Mouse (Mus musculus): ENCODE measurements around the gene Nr6a1. TPM values are rescaled to one million over a fixed set of nuclear protein-coding genes. Genes with fewer than 3 reads are reported as not detected.

Gene Nr6a1
- total RNA-seq, 1 experiment = 40.7 TPM

GRCm38 (mm10) chr2:38708907-38709688, 218.4 kb downstream of the Nr6a1 start:
- Histone ChIP-seq H3K9ac (ENCODE audit: insufficient read depth, low read depth, low read length, poor library complexity, severe bottlenecking) (no peak overlapping the region), H3K9me3 (ENCODE audit: control insufficient read depth, insufficient read depth, low read depth, low read length) (no peaks in the 10 kb centered on the region), H3K4me1 (ENCODE audit: control insufficient read depth in 2 of 2, insufficient read depth in 2 of 2, low read length in 2 of 2, poor library complexity in 1 of 2) (peaks cover 0 to 7% of the 10 kb centered on the region in 2 experiments; a peak in 1 of 4 replicates), H3K36me3 (ENCODE audit: control insufficient read depth, insufficient read depth, low read length, poor library complexity, severe bottlenecking) (no peaks in the 10 kb centered on the region), H3K27ac (ENCODE audit: insufficient read depth, low read depth, low read length, poor library complexity, severe bottlenecking) (no peak overlapping the region), H3K4me3 (ENCODE audit: insufficient read depth in 1 of 2, low read depth in 1 of 2, low read length in 2 of 2, poor library complexity in 1 of 2, severe bottlenecking in 1 of 2) (no peak overlapping the region)
- in situ Hi-C loops (cut with MboI; ENCODE audit: low sequenced_read_pairs in 2 of 2, unreplicated experiment in 2 of 2) = no loop called here
- no peak for DNase-seq (ENCODE audit: low read depth, low spot score)
- no peak for TF ChIP-seq HCFC1 (IDR thresholded peaks at IDR 0.05; ENCODE audit: borderline replicate concordance, insufficient read depth, low read length)
- TF ChIP-seq ZC3H11A (IDR thresholded peaks at IDR 0.05; ENCODE audit: borderline replicate concordance, low read depth, low read length) = no peak
- no peak for TF ChIP-seq CHD2 (IDR thresholded peaks at IDR 0.05; ENCODE audit: low read depth, low read length)
- TF ChIP-seq ZNF384 (IDR thresholded peaks at IDR 0.05; ENCODE audit: low read depth, low read length) = no peak
- TF ChIP-seq MAFK (IDR thresholded peaks at IDR 0.05; ENCODE audit: insufficient read depth, low read depth, low read length) = no peak

GRCm38 (mm10) chr2:38706661-38707060, 220.8 kb downstream of the Nr6a1 start:
- H3K36me3 ChIP-seq (ENCODE audit: control insufficient read depth, insufficient read depth, low read length, poor library complexity, severe bottlenecking) = no peaks in the 10 kb centered on the region
- no peak overlapping the region for H3K9ac ChIP-seq (ENCODE audit: insufficient read depth, low read depth, low read length, poor library complexity, severe bottlenecking)
- DNase-seq (ENCODE audit: low read depth, low spot score) = no peak
- in situ Hi-C loops (cut with MboI; ENCODE audit: low sequenced_read_pairs in 2 of 2, unreplicated experiment in 2 of 2) = no loop called here
- TF ChIP-seq ZNF384 (IDR thresholded peaks at IDR 0.05; ENCODE audit: low read depth, low read length) (no peak), CHD2 (IDR thresholded peaks at IDR 0.05; ENCODE audit: low read depth, low read length) (no peak), ZC3H11A (IDR thresholded peaks at IDR 0.05; ENCODE audit: borderline replicate concordance, low read depth, low read length) (no peak), HCFC1 (IDR thresholded peaks at IDR 0.05; ENCODE audit: borderline replicate concordance, insufficient read depth, low read length) (no peak), MAFK (IDR thresholded peaks at IDR 0.05; ENCODE audit: insufficient read depth, low read depth, low read length) (no peak)
- peaks cover 0 to 5% of the 10 kb centered on the region in 2 experiments; a peak in 1 of 4 replicates for H3K4me1 ChIP-seq (ENCODE audit: control insufficient read depth in 2 of 2, insufficient read depth in 2 of 2, low read length in 2 of 2, poor library complexity in 1 of 2)
- no peak overlapping the region for H3K4me3 ChIP-seq (ENCODE audit: insufficient read depth in 1 of 2, low read depth in 1 of 2, low read length in 2 of 2, poor library complexity in 1 of 2, severe bottlenecking in 1 of 2)
- no peak overlapping the region for H3K27ac ChIP-seq (ENCODE audit: insufficient read depth, low read depth, low read length, poor library complexity, severe bottlenecking)
- H3K9me3 ChIP-seq (ENCODE audit: control insufficient read depth, insufficient read depth, low read depth, low read length) = no peaks in the 10 kb centered on the region

- TF ChIP-seq CHD2 (IDR thresholded peaks at IDR 0.05; ENCODE audit: low read depth, low read length) = no peak
- TF ChIP-seq HCFC1 (IDR thresholded peaks at IDR 0.05; ENCODE audit: borderline replicate concordance, insufficient read depth, low read length) = no peak
- no peak for TF ChIP-seq MAFK (IDR thresholded peaks at IDR 0.05; ENCODE audit: insufficient read depth, low read depth, low read length)
- no peak for TF ChIP-seq ZNF384 (IDR thresholded peaks at IDR 0.05; ENCODE audit: low read depth, low read length)
- TF ChIP-seq ZC3H11A (IDR thresholded peaks at IDR 0.05; ENCODE audit: borderline replicate concordance, low read depth, low read length) = no peak
- peaks cover 0 to 3% of the 10 kb centered on the region in 2 experiments; a peak in 1 of 4 replicates for H3K4me1 ChIP-seq (ENCODE audit: control insufficient read depth in 2 of 2, insufficient read depth in 2 of 2, low read length in 2 of 2, poor library complexity in 1 of 2)
- no peaks in the 10 kb centered on the region for H3K9me3 ChIP-seq (ENCODE audit: control insufficient read depth, insufficient read depth, low read depth, low read length)
- no peak overlapping the region for H3K27ac ChIP-seq (ENCODE audit: insufficient read depth, low read depth, low read length, poor library complexity, severe bottlenecking)
- H3K9ac ChIP-seq (ENCODE audit: insufficient read depth, low read depth, low read length, poor library complexity, severe bottlenecking) = no peak overlapping the region
- DNase-seq (ENCODE audit: low read depth, low spot score) = no peak
- in situ Hi-C loops (cut with MboI; ENCODE audit: low sequenced_read_pairs in 2 of 2, unreplicated experiment in 2 of 2) = no loop called here
- no peak overlapping the region for H3K4me3 ChIP-seq (ENCODE audit: insufficient read depth in 1 of 2, low read depth in 1 of 2, low read length in 2 of 2, poor library complexity in 1 of 2, severe bottlenecking in 1 of 2)
- H3K36me3 ChIP-seq (ENCODE audit: control insufficient read depth, insufficient read depth, low read length, poor library complexity, severe bottlenecking) = no peaks in the 10 kb centered on the region
Observed at GRCm38 (mm10) chr2:38705036-38705435, 222.5 kb downstream of the Nr6a1 start.

- Histone ChIP-seq H3K4me3 (ENCODE audit: insufficient read depth in 1 of 2, low read depth in 1 of 2, low read length in 2 of 2, poor library complexity in 1 of 2, severe bottlenecking in 1 of 2) (no peak overlapping the region), H3K27ac (ENCODE audit: insufficient read depth, low read depth, low read length, poor library complexity, severe bottlenecking) (no peak overlapping the region), H3K4me1 (ENCODE audit: control insufficient read depth in 2 of 2, insufficient read depth in 2 of 2, low read length in 2 of 2, poor library complexity in 1 of 2) (peaks cover 0 to 3% of the 10 kb centered on the region in 2 experiments; a peak in 1 of 4 replicates), H3K9ac (ENCODE audit: insufficient read depth, low read depth, low read length, poor library complexity, severe bottlenecking) (no peak overlapping the region), H3K36me3 (ENCODE audit: control insufficient read depth, insufficient read depth, low read length, poor library complexity, severe bottlenecking) (no peaks in the 10 kb centered on the region), H3K9me3 (ENCODE audit: control insufficient read depth, insufficient read depth, low read depth, low read length) (no peaks in the 10 kb centered on the region)
- in situ Hi-C loops (cut with MboI; ENCODE audit: low sequenced_read_pairs in 2 of 2, unreplicated experiment in 2 of 2) = no loop called here
- no peak for TF ChIP-seq CHD2 (IDR thresholded peaks at IDR 0.05; ENCODE audit: low read depth, low read length)
- TF ChIP-seq ZNF384 (IDR thresholded peaks at IDR 0.05; ENCODE audit: low read depth, low read length) = no peak
- TF ChIP-seq HCFC1 (IDR thresholded peaks at IDR 0.05; ENCODE audit: borderline replicate concordance, insufficient read depth, low read length) = no peak
- TF ChIP-seq MAFK (IDR thresholded peaks at IDR 0.05; ENCODE audit: insufficient read depth, low read depth, low read length) = no peak
- TF ChIP-seq ZC3H11A (IDR thresholded peaks at IDR 0.05; ENCODE audit: borderline replicate concordance, low read depth, low read length) = no peak
- no peak for DNase-seq (ENCODE audit: low read depth, low spot score)
Observed at GRCm38 (mm10) chr2:38704336-38704735, 223.2 kb downstream of the Nr6a1 start.

All from ES-E14 (cell line).